Mouse (Mus musculus) testis, postnatal 14 days (tissue): ENCODE measurements around the gene Arhgap9.
"Not testable (repeated sequence)": the region's sequence is repeated elsewhere in the genome, so short reads cannot be mapped to it uniquely, and the experiment has no call there.

ENCODE experiments used
- DNase-seq: peaks from one replicate; pipeline ENCODE4 v3.0.0; 2021; ENCODE audit warnings: low spot score

Gene Arhgap9

DNA sequence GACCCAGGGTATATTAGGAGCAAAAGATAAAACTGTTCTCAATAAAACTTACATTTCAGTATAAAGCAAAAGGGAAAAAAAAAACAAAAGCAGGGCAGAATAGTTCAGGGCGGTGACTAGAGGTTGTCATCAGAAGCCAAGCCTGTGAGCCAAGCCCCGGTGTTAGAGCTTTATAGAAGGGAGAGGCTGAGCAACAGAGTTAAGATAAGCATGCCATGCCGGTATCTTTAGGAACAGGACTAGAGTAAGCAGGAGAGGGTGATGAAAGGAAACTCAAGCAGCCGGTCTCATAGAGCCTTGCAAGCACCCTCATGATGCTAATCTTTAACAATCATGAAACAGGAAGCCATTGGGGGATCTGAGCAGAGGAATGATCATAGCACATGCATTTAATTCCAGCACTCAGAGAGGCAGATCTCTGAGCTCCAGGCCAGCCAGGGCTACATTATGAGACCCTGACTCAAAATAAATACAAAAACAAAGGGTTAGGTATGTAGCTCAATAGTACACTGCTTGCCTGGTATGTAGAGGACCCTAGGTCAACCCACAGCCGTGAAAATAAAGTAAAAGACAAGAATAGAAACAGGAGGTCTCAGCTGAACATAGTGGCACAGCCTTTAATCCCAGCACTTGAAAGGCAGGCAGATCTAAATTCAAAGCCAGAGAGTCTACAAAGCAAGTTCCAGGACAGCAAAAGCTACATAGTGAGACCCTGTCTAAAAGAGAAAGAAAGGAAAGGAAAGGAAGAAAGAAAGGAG lies 29.7 kb upstream of the Arhgap9 start:
- DNase-seq, result no peak

- peak; percentile 47 for DNase-seq
Observed at GRCm38 (mm10) chr10:127292987-127293538, 28.7 kb upstream of the Arhgap9 start.

GRCm38 (mm10) chr10:127293590-127294113 lies 28.1 kb upstream of the Arhgap9 start:
- no peak for DNase-seq

DNA sequence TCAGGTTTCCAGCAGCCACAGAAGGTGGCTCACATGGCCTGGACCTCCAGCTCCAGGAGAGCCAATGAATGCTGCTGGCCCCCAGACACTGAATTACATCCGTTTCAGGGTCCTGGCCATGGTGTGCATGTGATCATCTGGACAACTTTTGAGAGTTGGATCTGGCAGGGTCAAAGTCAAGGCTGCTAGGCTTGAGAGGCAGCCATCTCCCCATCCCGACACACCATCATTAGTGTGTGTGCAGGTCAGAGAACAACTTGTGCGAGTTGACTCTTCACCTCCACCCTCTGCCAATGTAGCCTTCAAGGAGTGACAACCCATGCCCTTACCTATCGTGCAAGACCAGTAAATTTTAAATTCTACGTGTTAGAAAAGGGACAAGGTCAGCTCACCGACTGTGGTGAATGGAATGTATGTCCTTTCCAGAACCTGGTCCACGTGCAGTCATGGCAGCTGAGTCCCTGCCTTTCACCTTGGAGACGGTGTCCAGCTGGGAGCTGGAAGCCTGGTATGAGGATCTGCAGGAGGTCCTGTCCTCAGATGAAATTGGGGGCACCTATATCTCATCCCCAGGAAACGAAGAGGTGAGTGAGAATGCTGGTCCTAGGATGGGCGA lies 26.8 kb upstream of the Arhgap9 start:
- no peak for DNase-seq

GRCm38 (mm10) chr10:127295986-127296794 lies 25.6 kb upstream of the Arhgap9 start:
- DNase-seq, result no peak

DNA sequence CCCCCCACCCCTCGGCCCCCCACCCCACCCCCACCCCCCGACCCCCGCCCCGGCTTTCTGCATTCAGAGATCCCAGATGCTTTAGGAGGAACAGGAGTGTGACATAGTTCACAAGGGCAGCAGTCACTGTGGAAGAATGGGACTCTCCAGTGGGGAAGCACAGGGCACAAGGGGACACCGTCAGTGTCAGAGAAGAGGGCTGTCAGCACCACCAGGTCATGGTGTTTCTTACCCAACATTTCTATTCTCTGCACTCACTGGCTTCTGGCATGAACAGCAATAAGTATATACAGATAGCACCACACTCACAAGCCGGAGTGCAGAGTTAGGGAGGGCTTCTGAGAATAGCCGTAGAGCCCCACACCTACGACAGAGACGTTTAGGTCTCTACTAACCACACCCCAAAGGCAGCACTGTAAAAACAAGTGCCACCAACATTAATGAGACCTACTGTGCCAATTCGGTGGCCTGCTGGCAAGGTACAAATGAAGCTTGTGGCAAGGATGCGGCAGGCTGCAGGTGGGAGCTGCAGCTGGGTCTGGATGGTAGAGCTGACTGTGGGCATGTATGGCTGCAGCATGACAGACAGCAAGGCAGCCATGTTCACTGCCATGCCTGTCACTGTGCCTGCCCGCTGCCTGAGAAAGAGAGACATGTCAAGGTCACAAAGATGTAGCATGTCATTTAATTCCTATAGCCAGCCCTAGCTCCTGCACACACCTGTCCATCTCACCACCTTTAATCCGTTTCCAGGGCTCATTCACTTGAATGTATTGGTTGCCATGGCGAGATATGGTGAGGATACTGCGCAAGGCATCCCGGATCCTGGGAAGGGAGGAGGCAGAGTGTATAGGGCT lies 24.5 kb upstream of the Arhgap9 start:
- DNase-seq, result no peak

GRCm38 (mm10) chr10:127300361-127300760 lies 21.4 kb upstream of the Arhgap9 start:
- DNase-seq, result no peak

GRCm38 (mm10) chr10:127303136-127303535 lies 18.6 kb upstream of the Arhgap9 start:
- DNase-seq, result no peak

- not testable (repeated sequence) for DNase-seq
Observed at GRCm38 (mm10) chr10:127309167-127309566, 12.6 kb upstream of the Arhgap9 start.

GRCm38 (mm10) chr10:127310523-127311475 lies 11.0 kb upstream of the Arhgap9 start:
- no peak for DNase-seq

DNA sequence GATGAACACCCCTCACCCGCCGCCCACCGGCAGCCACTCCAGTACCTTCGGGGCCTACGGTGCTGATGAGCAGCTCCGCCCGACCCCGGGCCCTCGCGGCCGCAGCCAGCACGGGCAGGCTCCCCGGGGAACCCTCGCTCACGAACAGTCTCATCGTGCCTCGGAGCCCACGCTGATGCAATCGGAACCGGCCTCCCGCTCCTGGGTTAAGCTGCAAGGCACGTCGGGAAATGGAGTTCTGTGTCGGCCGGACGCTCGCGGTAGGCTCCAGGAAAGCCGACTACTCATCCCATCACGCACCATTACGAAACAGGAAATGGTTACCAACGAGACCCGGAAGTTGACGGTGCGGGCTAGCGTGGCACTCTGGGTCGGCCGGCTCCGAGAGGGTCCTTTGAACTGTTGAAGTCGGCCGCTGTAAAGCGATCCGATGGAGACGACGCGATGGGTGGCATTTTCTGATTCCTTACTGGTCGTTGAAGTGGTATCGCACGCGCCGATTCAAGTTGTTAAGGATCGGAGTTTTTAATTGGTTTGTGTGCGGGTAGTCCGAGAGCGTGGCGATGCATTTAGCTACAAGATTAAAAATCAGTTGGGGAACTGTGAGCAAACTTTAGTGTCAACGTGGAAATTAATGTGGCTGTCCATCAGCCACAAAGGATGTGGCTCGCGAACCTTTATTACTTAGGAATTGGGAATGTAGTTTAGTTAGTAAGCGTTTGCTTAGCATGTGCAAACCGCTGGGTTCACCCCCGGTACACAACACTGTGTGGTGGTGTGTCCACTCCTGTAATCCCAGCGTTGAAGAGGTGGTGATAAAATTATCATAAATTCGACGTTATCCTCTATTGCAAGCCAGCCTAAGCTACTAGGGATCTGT lies 10.0 kb upstream of the Arhgap9 start, which contains the start of gene Mars:
Gene Mars (minus strand): TSS at position 311 of the 880 bp plus-strand sequence.
- peak; percentile 93 for DNase-seq

GRCm38 (mm10) chr10:127312356-127312676 lies 9.4 kb upstream of the Arhgap9 start:
- DNase-seq, result peak; percentile 79

DNA sequence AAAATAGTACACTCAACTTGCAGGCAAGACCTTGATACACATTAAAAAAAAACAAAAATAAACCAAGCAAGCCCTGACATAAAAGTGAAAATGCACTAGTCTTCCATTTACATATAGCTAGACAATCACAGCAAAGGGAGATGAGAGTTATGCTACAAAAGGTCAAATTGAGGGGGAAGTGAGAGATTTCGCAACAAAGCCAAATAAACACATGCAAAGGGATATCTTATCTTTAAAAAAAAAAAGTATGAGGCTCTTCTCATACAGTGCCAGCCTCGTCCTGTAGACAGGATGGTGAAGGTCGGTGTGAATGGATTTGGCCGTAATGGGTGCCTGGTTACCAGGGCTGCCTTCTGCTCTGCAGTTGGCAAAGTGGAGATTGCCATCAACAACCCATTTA lies 8.9 kb upstream of the Arhgap9 start:
- no peak for DNase-seq

DNA sequence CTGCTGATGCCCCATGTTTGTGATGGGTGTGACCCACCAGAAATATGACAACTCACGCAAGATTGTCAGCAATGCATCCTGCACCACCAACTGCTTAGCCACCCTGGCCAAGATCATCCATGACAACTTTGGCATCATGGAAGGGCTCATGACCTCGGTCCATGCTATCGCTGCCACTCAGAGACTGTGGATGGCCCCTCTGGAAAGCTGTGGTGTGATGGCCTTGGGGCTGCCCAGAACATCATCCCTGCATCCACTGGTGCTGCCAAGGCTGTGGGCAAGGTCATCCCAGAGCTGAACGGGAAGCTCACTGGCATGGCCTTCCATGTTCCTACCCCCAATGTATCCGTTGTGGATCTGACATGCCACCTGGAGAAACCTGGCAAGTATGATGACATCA lies 8.2 kb upstream of the Arhgap9 start:
- DNase-seq, result not testable (repeated sequence)

GRCm38 (mm10) chr10:127314950-127315349 lies 6.8 kb upstream of the Arhgap9 start:
- not testable (repeated sequence) for DNase-seq

- no peak for DNase-seq
Observed at GRCm38 (mm10) chr10:127317277-127317676, 4.5 kb upstream of the Arhgap9 start.

DNA sequence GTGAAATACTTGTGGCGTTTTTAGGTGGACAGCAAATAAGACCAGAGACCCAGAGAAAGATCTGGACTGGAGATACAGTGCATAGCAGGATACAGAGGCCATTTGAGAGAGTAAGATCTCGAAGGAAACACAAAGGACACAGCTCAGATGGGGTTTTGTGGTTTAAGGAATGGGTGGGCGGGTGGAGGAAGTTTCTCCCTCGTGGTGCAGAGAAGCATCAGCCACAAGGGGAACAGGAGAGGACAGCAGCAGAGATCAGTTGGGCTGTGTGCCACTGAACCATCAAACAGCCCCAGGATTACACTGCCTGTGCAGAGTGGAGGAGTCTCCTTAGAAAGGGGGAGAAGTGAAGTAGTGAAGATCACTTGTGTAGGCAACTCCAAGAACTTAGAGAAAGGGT lies 3.8 kb upstream of the Arhgap9 start:
- DNase-seq, result no peak

- DNase-seq, result no peak
Observed at GRCm38 (mm10) chr10:127319969-127320368, 1.8 kb upstream of the Arhgap9 start.

GRCm38 (mm10) chr10:127322178-127322577 lies 414 bp downstream of the Arhgap9 start:
- no peak for DNase-seq
